Mouse (Mus musculus): ENCODE data around the gene Wdr92. TPM values are rescaled to one million over a fixed set of nuclear protein-coding genes. Genes with fewer than 3 reads are reported as not detected.

Wdr92 gene
- polyA plus RNA-seq, 1 experiment from 2014 or later = 19.4 TPM

- 94% methylated on average over 1 of the region's 1 CpGs for WGBS
- Histone ChIP-seq H3K4me3 (ENCODE audit: low read depth, low read length) (no peak overlapping the region), H3K36me3 (ENCODE audit: control insufficient read depth, insufficient read depth, low read length) (peaks cover 4% of the 10 kb centered on the region; the same call in 1 of the 2 replicates), H3K4me2 (ENCODE audit: low read length) (no peak overlapping the region), H3K27me3 (ENCODE audit: control insufficient read depth, insufficient read depth, low read depth, low read length) (no peaks in the 10 kb centered on the region), H3K9ac (ENCODE audit: low read depth, low read length) (no peak overlapping the region), H3K9me3 (replicated peaks; ENCODE audit: control insufficient read depth, low read length, poor library complexity, severe bottlenecking) (no peaks in the 10 kb centered on the region), H3K4me1 (ENCODE audit: control insufficient read depth, insufficient read depth, low read length) (no peaks in the 10 kb centered on the region), H3K27ac (ENCODE audit: low read length) (no peak overlapping the region)
- ATAC-seq = no peak
Measured at GRCm38 (mm10) chr11:17268801-17269200, 86.9 kb downstream of the Wdr92 start.

GRCm38 (mm10) chr11:17279959-17280358, 98.1 kb downstream of the Wdr92 start:
- Histone ChIP-seq H3K9me3 (replicated peaks; ENCODE audit: control insufficient read depth, low read length, poor library complexity, severe bottlenecking) (no peaks in the 10 kb centered on the region), H3K4me1 (ENCODE audit: control insufficient read depth, insufficient read depth, low read length) (no peaks in the 10 kb centered on the region), H3K27me3 (ENCODE audit: control insufficient read depth, insufficient read depth, low read depth, low read length) (no peaks in the 10 kb centered on the region), H3K4me2 (ENCODE audit: low read length) (no peak overlapping the region), H3K36me3 (ENCODE audit: control insufficient read depth, insufficient read depth, low read length) (no peaks in the 10 kb centered on the region), H3K9ac (ENCODE audit: low read depth, low read length) (no peak overlapping the region), H3K27ac (ENCODE audit: low read length) (no peak overlapping the region), H3K4me3 (ENCODE audit: low read depth, low read length) (no peak overlapping the region)
- 16% methylated on average over 9 of the region's 9 CpGs for WGBS
- peak; percentile 89 for ATAC-seq

Other genes with a start within 250 kb of the Wdr92 start
- gene Fbxo48, start 230.7 kb upstream of the Wdr92 start, polyA plus RNA-seq (2015; fragmentation: Nextera tagmentation; extraction: Ambion mirVana) = 0.19 and 0.48 TPM in 2 replicates
- gene Cnrip1, start 130.5 kb upstream of the Wdr92 start, polyA plus RNA-seq (2015; fragmentation: Nextera tagmentation; extraction: Ambion mirVana) = 186 and 215 TPM in 2 replicates
- 4.3 TPM in 2 replicates for gene Plek, start 129.7 kb upstream of the Wdr92 start, polyA plus RNA-seq (2015; fragmentation: Nextera tagmentation; extraction: Ambion mirVana)
- 212 and 220 TPM in 2 replicates for gene Ppp3r1, start 22.8 kb upstream of the Wdr92 start, polyA plus RNA-seq (2015; fragmentation: Nextera tagmentation; extraction: Ambion mirVana)
- gene Pno1, start 29.5 kb downstream of the Wdr92 start, polyA plus RNA-seq (2015; fragmentation: Nextera tagmentation; extraction: Ambion mirVana) = 40.9 TPM in 2 replicates
- 167 and 178 TPM in 2 replicates for gene C1d, start 75.5 kb downstream of the Wdr92 start, polyA plus RNA-seq (2015; fragmentation: Nextera tagmentation; extraction: Ambion mirVana)